Mouse (Mus musculus) hindbrain, embryonic 11.5 days (tissue): ENCODE measurements around the gene Ccdc173. TPM values are rescaled to one million over a fixed set of nuclear protein-coding genes. Genes with fewer than 3 reads are reported as not detected.
"Not testable (repeated sequence)": the region's sequence is repeated elsewhere in the genome, so short reads cannot be mapped to it uniquely, and the experiment has no call there.

Experiments
- ATAC-seq: fragments of 200-750 bp; cut with Nextera tagmentation; 2 replicates; pipeline ENCODE4 v1.8.0; 2017; ENCODE audit warnings: mild to moderate bottlenecking, moderate TSS enrichment, moderate library complexity; ENCODE audit not compliant: low FRiP score
- DNase-seq: peaks from one replicate; pipeline ENCODE4 v3.0.0-alpha.2; 2015; ENCODE audit warnings: low spot score
- H3K27ac ChIP-seq: fragments of 300-500 bp; sonication (generic); 2 replicates; pipeline ENCODE4 v1.5.1; 2014; ENCODE audit warnings: mild to moderate bottlenecking, low read depth, low read length
- H3K27me3 ChIP-seq: fragments of 300-500 bp; sonication (generic); 2 replicates; pipeline ENCODE4 v1.6.1; 2014; ENCODE audit warnings: mild to moderate bottlenecking, low read length, moderate library complexity, mixed read lengths; ENCODE audit not compliant: control insufficient read depth, insufficient read depth
- H3K36me3 ChIP-seq: fragments of 300-500 bp; sonication (generic); 2 replicates; pipeline ENCODE4 v1.6.1; 2014; ENCODE audit warnings: mild to moderate bottlenecking, low read length, moderate library complexity, mixed read lengths; ENCODE audit not compliant: control insufficient read depth, insufficient read depth
- H3K4me1 ChIP-seq: fragments of 300-500 bp; sonication (generic); replicated peaks from 2 replicates; pipeline ENCODE4 v1.6.1; 2014; ENCODE audit warnings: low read length, mixed read lengths; ENCODE audit not compliant: control insufficient read depth, insufficient read depth
- H3K4me2 ChIP-seq: fragments of 300-500 bp; sonication (generic); replicated peaks from 2 replicates; pipeline ENCODE4 v1.6.1; 2014; ENCODE audit warnings: mild to moderate bottlenecking, low read depth, low read length
- H3K4me3 ChIP-seq: fragments of 300-500 bp; sonication (generic); 2 replicates; pipeline ENCODE4 v1.5.1; 2014; ENCODE audit warnings: low read depth, low read length
- H3K9ac ChIP-seq: fragments of 300-500 bp; sonication (generic); 2 replicates; pipeline ENCODE4 v1.6.1; 2014; ENCODE audit warnings: low read depth, low read length
- H3K9me3 ChIP-seq: fragments of 300-500 bp; sonication (generic); 2 replicates; pipeline ENCODE4 v1.6.1; 2016; ENCODE audit warnings: low read length; ENCODE audit not compliant: control insufficient read depth
- WGBS: fragments of 180-500 bp; shearing (Covaris S2); extraction: QIAGEN DNeasy Blood & Tissue Kit; methylation state at CpG from one replicate; pipeline ENCODE4 v1.1.7; 2014; 5-methylcytosine and 5-hydroxymethylcytosine counted together
- polyA plus RNA-seq: library from polyadenylated mRNA; unstranded; fragments of >200 nt; fragmentation: Nextera tagmentation; extraction: Ambion mirVana; gene quantifications from 2 replicates; pipeline ENCODE4 v1.2.1, GENCODE M21; 2014

The Ccdc173 gene
- polyA plus RNA-seq, 1 experiment from 2014 or later, result 5.8 TPM

- H3K4me2 ChIP-seq, result no peak overlapping the region
- WGBS, result 89% methylated on average over 10 of the region's 10 CpGs
- H3K9ac ChIP-seq, result no peak overlapping the region
- H3K4me3 ChIP-seq, result no peak overlapping the region
- H3K9me3 ChIP-seq, result no peaks in the 10 kb centered on the region
- no peak for ATAC-seq
- no peaks in the 10 kb centered on the region for H3K27me3 ChIP-seq
- DNase-seq, result no peak
- H3K4me1 ChIP-seq, result peaks cover 3% of the 10 kb centered on the region; the same call in 1 of the 2 replicates
- H3K27ac ChIP-seq, result no peak overlapping the region
- H3K36me3 ChIP-seq, result no peaks in the 10 kb centered on the region
Observed at GRCm38 (mm10) chr2:69825898-69826297, 36.5 kb upstream of the Ccdc173 start.

- peak overlapping the region; percentile 91 for H3K4me2 ChIP-seq
- peaks cover 3% of the 10 kb centered on the region; the same call in 1 of the 2 replicates for H3K4me1 ChIP-seq
- DNase-seq, result no peak
- WGBS, result 3% methylated on average over 33 of the region's 45 CpGs
- H3K36me3 ChIP-seq, result no peaks in the 10 kb centered on the region
- H3K4me3 ChIP-seq, result peak overlapping the region; percentile 79
- peak; percentile 86 for ATAC-seq
- H3K9ac ChIP-seq, result peak overlapping the region; percentile 95
- no peaks in the 10 kb centered on the region for H3K27me3 ChIP-seq
- H3K27ac ChIP-seq, result peak overlapping the region; percentile 86
- H3K9me3 ChIP-seq, result no peaks in the 10 kb centered on the region
Observed at GRCm38 (mm10) chr2:69823129-69823677, 33.8 kb upstream of the Ccdc173 start.

- no peaks in the 10 kb centered on the region for H3K36me3 ChIP-seq
- under 1% methylated on average over 37 of the region's 80 CpGs for WGBS
- peak overlapping the region; percentile 95 for H3K9ac ChIP-seq
- peak overlapping the region; percentile 79 for H3K4me3 ChIP-seq
- no peaks in the 10 kb centered on the region for H3K9me3 ChIP-seq
- ATAC-seq (peak; percentile 69), DNase-seq (peak; percentile 77)
- H3K27me3 ChIP-seq, result no peaks in the 10 kb centered on the region
- peak overlapping the region; percentile 91 for H3K4me2 ChIP-seq
- H3K27ac ChIP-seq, result peak overlapping the region; percentile 86
- peaks cover 3% of the 10 kb centered on the region; the same call in 1 of the 2 replicates for H3K4me1 ChIP-seq
Observed at GRCm38 (mm10) chr2:69822361-69823128, 33.2 kb upstream of the Ccdc173 start.

GRCm38 (mm10) chr2:69821711-69822110 is 32.3 kb upstream of the Ccdc173 start, which contains the start of gene Klhl23:
TSS of gene Klhl23 (plus strand) at chr2:69821944.
- Histone ChIP-seq H3K4me1 (peaks cover 3% of the 10 kb centered on the region; the same call in 1 of the 2 replicates), H3K27ac (peak within 1 kb of the TSS; percentile 86), H3K4me2 (peak within 1 kb of the TSS; percentile 91), H3K9ac (peak within 1 kb of the TSS; percentile 95), H3K36me3 (no peaks in the 10 kb centered on the region), H3K4me3 (peak within 1 kb of the TSS; percentile 79), H3K9me3 (no peaks in the 10 kb centered on the region), H3K27me3 (no peaks in the 10 kb centered on the region)
- DNase-seq (no peak), ATAC-seq (no peak)
- 32% methylated on average over 8 of the region's 8 CpGs for WGBS

- no peak overlapping the region for H3K27ac ChIP-seq
- H3K9ac ChIP-seq, result no peak overlapping the region
- no peaks in the 10 kb centered on the region for H3K36me3 ChIP-seq
- no peak overlapping the region for H3K4me2 ChIP-seq
- peaks cover 3% of the 10 kb centered on the region; the same call in 1 of the 2 replicates for H3K4me1 ChIP-seq
- no peak overlapping the region for H3K4me3 ChIP-seq
- 89% methylated on average over 1 of the region's 1 CpGs for WGBS
- no peak for ATAC-seq
- H3K9me3 ChIP-seq, result no peaks in the 10 kb centered on the region
- DNase-seq, result no peak
- no peaks in the 10 kb centered on the region for H3K27me3 ChIP-seq
Observed at GRCm38 (mm10) chr2:69820201-69820600, 30.8 kb upstream of the Ccdc173 start.

- H3K4me2 ChIP-seq, result no peak overlapping the region
- H3K9me3 ChIP-seq, result no peaks in the 10 kb centered on the region
- no peaks in the 10 kb centered on the region; the same call in 1 of the 2 replicates for H3K4me1 ChIP-seq
- H3K27ac ChIP-seq, result no peak overlapping the region
- no peaks in the 10 kb centered on the region for H3K36me3 ChIP-seq
- DNase-seq, result no peak
- no peak for ATAC-seq
- H3K9ac ChIP-seq, result no peak overlapping the region
- H3K4me3 ChIP-seq, result no peak overlapping the region
- H3K27me3 ChIP-seq, result no peaks in the 10 kb centered on the region
- 83% methylated on average over 9 of the region's 9 CpGs for WGBS
Observed at GRCm38 (mm10) chr2:69818350-69819085, 29.1 kb upstream of the Ccdc173 start.

- Histone ChIP-seq H3K4me2 (no peak overlapping the region), H3K4me3 (no peak overlapping the region), H3K4me1 (no peaks in the 10 kb centered on the region), H3K27me3 (no peaks in the 10 kb centered on the region), H3K9ac (no peak overlapping the region), H3K36me3 (no peaks in the 10 kb centered on the region), H3K27ac (no peak overlapping the region), H3K9me3 (no peaks in the 10 kb centered on the region)
- ATAC-seq, result no peak
- DNase-seq, result no peak
- 84% methylated on average over 5 of the region's 5 CpGs for WGBS
Observed at GRCm38 (mm10) chr2:69816575-69816974, 27.2 kb upstream of the Ccdc173 start.

- H3K27me3 ChIP-seq, H3K27ac ChIP-seq, DNase-seq, H3K4me2 ChIP-seq, ATAC-seq, H3K9ac ChIP-seq, H3K4me1 ChIP-seq, H3K9me3 ChIP-seq, H3K4me3 ChIP-seq, H3K36me3 ChIP-seq: not testable (repeated sequence)
- 67% methylated on average over 7 of the region's 7 CpGs for WGBS
Observed at GRCm38 (mm10) chr2:69811349-69811748, 22.0 kb upstream of the Ccdc173 start.
